Mouse (Mus musculus) induced T-regulatory cell, adult 2 months (primary cell): Measurements from ENCODE around the gene Smagp.
"Not testable (repeated sequence)": the region's sequence is repeated elsewhere in the genome, so short reads cannot be mapped to it uniquely, and the experiment has no call there.

Experiments used
- DNase-seq: peaks from one replicate; pipeline ENCODE4 v3.0.0-alpha.2; 2012; ENCODE audit warnings: low read depth

Smagp gene

DNA sequence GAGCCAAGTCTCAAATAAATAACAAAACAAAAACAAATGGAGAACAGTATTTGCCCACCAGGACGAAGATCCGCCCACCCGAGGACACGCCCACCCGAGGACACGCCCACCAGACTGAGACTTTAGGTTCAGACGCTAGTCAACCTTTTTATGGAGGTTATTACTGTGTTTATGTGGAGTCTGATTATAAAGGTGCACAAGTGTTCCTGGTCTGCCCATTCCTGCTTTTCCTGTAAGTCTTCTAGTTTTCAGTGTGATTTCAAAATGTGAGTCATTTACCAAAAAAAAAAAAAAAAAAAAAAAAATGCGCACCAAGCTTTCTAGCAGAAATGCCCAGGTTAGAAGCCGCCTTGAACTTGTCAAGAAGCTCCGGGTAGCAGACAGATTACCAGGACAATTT, 9.5 kb downstream of the Smagp start:
- DNase-seq, result peak; percentile 48

DNA sequence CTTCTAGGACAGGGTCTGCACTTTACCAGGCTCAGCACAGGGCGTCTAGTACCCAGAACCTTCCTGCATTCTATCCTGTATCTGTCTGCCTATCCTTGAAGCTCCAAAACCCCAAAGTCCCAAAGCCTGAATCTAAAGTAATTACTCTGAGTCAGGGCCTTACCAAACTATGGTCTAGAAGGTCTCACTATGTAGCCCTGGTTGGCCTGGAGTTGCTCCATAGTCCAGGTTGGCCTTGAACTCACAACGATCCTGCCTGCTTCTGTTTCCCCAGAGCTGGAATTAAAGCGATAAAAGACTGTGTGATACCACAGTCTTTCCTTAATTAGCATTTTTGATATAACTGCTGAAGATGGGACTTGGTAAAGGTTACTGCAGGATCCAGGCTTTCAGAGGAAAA, 12.3 kb downstream of the Smagp start:
- no peak for DNase-seq

DNA sequence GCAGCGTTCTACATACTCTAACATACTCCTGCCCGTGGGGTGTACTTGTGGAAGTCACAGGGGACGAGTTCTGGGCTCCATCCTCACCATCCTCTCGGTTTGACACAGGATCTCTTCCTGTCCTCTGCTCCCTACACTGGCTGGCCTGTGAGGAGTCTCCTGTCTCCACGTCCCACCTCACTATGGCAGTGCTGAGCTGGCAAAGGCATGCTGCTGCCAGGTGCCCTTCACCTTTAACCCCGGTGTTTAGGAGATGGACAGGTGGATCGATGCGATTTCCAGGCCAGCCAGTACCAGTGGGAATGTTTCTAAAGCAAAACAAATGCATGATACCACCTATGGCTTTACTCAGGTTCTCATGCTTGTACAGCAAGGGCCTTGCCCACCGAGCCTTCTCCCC, 13.0 kb downstream of the Smagp start:
- DNase-seq, result no peak

DNA sequence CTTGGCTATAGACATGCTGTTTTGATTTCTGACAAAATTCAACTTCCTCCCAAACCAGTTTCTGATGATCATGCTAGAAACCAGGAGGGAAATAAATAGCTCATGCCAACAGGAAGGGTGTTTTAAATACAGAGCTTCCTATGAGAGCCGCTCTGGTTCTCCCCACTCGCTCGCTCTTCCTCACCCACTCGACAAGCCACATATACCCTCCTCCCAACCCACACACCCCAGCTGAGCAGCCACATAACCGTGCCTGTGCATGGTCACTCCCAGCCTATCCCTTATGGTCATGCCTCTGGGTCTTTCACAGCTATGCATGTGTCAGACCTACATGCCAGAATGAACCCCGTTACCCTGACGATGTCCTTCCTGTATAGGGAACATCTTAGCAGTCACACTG, 14.6 kb downstream of the Smagp start:
- DNase-seq, result no peak

DNA sequence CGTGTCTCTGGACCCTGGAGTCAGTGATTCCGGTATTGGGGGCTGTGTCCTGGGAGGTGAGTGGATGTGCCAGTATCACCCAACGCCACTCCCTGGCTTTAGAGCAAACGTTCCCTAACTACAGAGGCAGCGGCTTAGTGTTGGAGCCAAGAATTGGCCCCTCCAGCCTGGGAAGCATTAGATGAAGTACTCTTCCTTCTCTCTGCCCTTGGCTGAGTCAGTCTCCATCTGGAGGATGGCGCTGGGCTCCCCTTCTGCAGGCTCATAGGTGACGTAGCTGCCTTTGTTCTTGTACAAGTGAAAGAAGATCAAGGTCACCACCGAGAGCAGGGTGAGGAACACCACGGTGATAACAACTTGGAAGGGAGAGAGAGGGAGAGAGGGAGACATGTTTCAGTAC, 15.1 kb downstream of the Smagp start:
- DNase-seq, result not testable (repeated sequence)

DNA sequence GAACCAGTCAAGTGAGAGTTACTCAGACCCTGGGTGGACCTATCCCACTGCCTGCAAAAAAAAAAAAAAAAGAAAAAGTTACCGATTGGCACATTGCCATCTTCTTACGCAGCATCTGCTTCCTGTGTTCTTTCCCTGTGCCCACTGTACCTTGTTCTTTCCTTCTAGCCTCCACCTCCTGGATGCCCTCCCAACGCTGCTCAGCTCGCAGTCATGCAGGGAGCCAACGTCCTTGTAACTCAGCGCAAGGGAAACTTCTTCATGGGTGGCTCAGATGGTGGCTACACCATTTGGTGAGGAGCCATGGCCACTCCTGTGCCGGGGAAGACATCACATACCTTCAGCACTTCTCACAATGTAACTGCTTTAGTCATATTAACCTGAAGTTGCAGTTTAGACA, 17.5 kb downstream of the Smagp start:
- no peak for DNase-seq

DNA sequence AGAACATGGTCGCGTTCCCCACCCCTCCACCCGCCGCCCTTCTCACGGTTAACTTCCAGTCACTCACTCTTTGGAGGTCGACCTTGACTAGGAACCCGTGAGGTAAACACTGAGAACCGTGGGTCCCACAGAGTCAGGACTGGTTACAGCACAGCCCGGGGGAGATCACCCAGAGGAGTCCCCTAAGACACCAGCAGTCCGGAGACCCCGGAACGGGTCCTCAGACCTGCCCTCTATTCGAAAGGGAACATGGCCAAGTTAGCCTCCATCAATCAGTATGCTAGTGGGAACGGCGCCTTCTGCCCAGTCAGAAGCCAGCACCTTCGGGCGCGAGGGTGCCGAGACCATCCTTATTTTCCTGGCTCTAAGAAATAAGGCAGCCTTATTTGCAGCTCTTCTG, 20.5 kb downstream of the Smagp start:
- DNase-seq, result no peak

DNA sequence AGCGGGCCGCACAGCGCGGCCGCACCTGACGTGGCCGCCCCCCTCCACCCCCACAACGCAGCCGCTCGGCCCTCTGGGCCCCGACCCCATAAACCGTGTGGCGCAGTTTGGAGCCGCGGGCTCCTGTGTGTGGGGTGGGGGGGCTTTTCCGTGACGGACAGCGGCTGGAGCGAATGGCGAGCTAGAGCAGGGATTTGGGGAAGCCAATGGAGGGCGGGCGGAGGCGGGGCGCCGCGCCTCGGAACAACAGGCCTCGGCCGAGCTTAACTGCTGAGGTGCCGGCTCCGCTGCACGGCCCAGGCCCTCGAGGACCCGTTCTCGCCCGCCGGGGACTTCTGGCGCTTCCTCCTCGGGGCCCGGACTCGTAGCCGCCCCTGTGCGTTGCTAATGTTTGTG, 20.9 kb downstream of the Smagp start:
- DNase-seq, result peak; percentile 94

DNA sequence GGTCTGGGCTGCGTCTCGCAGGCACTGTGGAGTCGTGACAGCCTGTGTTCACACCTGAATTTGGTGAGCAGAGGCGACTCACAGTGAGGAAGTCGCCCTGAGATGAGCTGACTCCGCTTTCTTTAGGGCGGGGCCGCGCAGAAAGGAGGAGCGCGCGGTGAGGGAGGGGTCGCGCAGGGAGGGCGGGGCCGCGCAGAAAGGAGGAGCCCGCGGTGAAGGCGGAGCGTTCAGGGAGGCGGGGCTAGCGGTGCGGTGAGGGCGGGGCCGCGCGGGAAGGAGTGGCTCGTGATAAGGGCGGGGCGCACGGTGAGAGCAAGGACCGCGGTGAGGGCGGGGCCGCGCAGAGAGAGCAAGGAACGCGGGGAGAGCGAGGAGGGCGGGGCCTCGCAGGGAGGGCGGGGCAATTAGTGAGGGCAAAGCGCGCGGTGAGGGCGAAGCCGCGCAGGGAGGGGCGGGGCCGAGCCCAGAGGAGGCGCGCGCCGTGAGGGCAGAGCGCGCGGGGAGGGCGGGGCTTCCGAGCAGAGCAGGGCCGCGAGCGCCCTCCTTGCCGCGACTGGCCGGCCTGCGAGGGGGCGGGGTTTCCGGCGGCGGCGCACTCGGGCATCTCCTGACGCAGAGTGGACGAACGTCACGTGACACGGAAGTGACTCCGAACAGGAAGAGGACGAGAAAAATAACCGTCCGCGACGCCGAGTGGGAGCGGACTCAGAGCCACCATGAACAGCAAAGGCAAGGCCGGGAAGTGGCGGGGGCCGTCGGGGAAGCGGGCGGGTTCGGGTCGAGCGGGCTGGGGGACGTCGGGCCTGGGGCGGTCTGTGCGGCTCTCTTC, 21.5 kb downstream of the Smagp start, which contains the start of gene Dazap2:
Dazap2 (plus strand) TSS at position 354 of the 829 bp plus-strand sequence.
- peak; percentile 100 for DNase-seq

DNA sequence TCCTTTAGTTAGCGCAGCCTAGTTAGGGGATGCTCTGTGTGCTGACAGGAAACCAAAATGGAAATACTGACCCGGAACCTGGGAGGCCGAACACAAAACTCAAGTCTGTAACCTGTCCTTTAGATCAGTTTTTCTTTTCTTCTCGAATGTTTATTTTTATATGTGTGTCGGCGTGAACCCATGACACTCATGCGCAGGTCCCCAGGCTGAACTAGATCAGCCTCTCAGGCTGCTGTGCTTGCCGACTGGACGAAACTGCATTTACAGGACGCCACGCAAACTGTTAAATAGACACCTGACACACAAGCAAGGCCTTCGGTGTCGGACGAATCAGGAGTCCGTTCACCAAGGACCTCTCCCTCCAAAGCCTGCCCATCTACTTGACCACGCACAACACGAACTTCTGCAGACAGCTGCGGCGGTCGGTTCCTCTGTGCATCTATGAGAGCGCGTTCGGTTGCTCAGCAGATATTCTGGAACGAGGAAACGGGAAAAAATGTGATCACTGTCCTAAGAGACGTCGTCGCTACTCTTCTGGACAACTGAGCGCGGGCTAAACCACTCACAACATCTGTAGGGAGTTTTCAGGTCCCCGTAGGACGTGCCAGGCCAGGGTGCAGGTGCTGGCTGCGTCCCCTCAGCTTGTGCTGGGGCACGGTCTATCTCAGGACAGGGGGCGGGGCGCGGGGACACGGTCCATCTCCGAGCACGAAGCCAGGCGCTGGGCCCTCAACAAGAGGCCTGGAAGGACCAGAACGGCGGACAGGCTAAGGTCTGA, 22.3 kb downstream of the Smagp start:
- no peak for DNase-seq

DNA sequence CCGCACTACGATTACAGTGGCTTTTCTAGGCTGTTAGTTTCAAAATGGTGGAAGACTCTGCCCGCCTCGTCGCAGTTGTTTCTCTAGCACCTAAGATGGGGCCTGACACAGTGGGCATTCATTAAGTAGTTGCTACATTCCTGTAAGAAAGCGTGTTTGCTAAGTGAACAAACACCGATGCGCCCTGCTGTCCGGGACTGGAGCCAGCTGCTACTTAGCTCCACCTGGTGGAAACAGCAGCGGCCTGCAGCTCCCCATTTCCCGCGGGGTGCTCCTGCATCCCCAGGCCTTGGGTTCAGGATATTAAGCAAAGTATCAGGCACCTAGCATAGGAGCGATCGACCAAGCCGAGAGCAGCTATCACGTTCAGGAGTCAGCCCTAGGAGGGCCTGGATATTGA, 23.2 kb downstream of the Smagp start:
- DNase-seq, result peak; percentile 86

DNA sequence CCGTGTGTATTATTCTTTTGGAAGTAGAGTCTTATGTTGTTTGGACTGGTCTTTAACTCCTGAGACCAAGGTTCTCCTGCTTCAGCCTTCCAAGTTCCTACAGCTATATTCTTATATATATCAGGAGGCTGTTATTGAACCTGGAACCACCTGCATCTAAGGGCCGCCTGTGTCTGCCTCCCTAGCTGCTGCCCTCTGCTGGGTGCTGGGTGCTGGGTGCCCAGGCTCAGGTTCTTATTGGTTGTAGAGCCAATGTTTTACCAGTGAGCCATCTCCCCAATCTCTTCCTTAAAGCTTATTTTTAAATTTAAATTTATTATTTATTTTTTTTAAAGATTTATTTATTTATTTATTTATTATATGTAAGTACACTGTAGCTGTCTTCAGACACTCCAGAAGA, 24.3 kb downstream of the Smagp start:
- peak; percentile 63 for DNase-seq

DNA sequence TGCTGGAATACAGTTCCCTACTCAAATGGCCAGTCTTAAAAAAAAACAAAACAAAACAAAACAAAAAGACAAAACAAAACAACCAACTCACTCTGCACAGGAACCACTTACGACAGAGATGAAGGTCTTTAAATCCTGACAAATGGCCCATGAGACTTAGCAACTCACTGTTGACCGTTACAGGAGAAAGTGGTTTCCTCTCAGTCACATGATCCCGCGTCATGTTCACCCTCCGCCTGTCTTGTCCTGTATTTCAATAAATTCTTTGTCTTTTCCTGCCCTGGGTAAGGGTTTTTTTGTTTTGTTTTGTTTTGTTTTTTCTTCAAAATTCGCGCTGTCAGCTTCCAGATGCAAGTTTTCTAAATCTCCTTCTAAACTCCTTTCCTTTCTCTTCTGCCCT, 24.8 kb downstream of the Smagp start:
- no peak for DNase-seq

DNA sequence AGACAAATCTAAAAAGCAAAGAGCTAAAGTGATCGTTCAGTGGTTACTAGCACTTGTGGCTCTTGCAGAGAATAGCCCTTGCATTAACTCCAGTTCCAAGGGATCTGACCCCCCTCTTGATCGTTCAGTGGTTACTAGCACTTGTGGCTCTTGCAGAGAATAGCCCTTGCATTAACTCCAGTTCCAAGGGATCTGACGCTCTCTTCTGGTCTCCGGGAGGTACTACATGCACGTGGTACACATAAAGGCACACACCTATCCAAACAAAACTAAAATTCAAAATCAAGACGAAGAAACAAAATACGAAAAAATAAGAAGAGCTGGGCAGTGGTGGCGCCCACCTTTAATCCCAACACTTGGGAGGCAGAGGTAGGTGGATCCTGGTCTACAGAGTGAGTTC, 30.1 kb downstream of the Smagp start:
- DNase-seq, result not testable (repeated sequence)

DNA sequence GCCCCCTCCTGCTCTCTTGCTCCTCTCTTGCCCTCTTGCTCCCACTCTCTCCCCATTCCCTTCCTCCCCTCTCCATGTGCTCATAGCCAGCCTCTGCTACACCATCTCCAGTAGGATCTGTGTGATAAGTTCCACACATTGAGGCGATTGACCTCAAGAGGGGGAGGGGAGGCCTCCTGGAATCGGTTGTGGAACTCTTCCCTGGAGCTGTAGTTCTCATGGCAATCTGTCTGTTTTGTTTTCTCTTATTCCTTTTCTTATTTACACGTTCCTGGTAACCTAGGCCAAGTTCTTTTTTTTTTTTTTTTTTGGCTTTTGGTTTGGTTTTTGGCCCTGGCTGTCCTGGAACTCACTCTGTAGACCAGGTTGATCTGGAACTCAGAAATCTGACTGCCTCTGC, 35.1 kb downstream of the Smagp start:
- DNase-seq, result peak; percentile 17

DNA sequence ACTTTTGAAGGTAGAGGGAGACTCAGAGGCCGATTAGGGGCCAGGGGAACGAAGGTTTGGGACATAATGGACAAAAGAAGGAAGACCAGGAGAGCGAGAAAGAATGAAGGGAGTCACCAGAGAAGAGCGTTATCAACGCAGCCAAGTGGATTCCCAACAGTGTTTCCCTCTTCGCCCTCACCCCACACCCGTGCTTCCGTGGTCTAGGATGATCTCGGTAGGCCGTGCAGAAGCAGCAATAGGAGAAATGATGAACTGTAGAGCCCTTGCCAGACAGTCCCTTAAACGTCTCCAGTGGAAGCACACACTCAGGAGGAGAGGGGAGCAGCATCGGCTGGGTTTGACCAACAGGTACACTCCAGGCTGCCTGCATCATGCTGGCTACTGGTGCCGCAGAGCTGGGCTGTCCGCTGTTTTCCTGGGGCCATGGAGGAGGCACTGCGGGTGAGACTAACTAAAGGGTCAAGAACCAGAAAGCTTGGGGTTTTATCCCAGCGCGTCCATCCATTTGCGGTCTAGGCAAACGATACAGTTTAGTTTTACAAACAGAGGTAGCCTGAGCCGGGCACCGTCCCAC, 36.0 kb downstream of the Smagp start:
- DNase-seq, result no peak

DNA sequence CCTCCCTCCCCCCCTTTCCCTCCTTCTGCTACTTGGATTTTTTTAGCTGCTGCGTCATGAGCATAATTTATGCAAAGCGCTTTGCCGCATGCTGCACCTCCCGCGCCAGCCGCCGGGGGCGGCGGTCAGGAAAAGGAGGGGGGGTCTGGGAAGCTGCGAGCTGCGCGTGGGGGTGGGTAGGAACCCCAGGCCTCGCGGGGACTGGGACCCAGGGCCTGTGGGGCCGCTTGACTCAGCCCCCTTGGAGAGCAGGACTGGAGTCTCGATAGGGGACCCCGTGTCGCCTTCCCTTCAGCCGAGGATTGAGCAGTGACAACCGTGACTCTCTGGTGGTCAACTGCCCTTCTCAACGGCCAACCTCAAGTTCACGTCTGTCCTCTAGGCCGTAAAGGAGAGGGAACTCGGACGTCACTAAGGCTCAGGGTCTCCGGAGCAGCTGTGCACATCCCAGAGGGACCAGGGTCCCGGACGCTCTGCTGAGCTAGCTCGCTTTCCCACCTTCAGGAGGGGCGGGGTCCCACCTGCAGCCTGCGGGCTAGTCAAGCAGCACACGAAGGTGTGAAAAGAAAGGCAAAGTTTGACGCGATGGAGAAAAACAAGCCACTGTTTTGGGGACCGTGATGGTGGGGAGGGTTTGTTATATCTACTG, 36.6 kb downstream of the Smagp start:
- DNase-seq, result peak; percentile 87

DNA sequence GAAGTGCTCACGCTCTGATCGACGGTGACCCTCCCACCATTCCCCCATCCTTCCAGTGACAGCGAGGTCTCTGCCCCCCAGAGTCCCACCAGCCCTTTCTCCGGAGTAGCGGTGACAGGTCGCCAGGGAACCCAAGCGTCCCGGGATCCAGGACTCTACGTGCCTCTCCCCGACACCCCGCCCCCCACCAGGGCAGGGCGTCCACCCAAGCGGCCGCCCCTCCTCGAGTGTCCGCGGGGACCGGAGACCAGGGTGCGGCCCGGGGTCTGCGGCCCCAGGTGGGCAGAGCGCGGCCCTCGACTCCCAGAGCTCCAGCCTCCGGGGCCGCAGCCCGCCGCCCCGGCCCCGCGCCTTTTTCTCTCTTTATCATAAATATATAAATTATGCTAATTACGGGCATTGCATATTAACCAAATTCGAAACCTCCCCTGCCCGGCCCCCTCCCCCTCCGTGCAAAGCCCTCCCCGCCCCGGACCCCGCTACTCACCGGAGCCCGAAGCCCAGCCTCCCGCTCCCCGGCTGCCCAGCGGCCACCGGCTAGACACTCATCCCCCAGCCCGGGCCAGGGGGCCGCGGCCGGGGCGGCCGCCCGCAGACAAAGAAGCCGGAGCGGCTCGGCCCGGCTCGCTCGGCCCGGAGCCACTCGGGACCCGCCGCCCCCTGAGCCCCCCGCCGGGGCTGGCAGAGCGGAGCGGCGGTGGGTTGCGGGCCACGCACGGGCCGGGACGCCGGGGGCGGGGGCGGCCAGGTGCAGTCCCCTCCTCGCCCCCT, 37.3 kb downstream of the Smagp start, which contains the start of gene Pou6f1:
Pou6f1 (minus strand) TSS at position 709 of the 771 bp plus-strand sequence.
- peak; percentile 49 for DNase-seq

DNA sequence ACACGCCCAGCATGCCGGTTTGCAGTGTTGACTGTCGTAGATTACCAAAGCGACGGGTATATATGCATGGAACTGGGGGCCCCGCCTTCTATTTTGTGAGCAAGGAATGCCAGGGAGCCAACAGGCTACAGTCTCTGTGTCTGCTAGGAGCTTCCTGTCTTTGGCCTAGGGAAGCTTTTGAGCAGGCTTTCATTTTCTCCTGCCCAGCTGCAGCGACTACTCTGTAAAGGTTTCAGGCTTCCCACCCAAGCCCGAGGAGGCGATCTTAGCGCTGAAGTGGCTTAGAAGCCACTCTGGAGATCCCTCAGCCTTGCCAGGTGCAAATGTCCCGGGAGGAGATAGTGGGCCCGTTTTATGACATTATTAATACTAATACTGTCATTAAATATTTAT, 37.9 kb downstream of the Smagp start:
- DNase-seq, result peak; percentile 77

DNA sequence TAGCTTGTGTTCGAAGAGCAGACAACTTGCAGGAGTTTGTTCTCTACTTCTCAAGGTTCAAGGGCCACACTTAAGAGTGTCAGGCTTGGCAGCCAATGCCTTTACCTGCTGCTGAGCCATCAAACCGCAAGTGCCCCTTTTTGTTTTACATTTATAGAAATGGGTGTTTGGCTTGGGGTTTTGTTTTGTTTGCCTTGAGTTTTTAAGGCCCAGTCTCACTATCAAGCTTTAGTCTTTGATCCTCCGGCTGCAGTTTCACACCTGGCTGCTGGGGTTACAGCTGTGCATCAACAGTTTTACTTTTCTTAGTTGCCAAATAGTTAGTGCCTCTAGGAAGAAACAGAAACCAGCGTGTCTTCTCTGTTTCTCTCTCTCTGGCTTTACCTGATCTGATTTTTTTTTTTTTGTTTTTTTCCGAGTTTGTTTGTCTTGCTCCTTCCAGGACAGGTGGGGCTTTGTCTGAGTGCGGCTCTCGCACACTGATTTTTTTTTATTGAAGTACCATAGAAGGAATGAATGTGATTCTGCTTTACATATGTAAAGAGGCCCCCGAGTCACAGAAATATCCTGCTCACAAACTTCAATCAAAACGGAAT, 38.4 kb downstream of the Smagp start:
- DNase-seq, result peak; percentile 78

DNA sequence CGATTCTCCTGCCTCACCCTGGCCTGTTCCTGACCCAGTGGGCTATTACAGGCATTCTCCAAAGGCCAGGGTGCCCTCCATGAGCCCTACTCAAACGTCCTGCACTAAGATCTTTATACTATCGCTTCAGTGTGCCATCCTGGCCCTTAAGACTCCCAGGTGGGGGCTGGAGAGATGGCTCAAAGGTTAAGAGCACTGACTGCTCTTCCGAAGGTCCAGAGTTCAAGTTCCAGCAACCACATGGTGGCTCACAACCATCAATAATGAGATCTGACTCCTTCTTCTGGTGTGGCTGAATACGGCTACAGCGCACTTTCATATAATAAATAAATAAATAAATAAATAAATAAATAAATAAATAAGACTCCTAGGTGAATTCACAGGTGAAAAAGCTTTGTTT, 43.9 kb downstream of the Smagp start:
- no peak for DNase-seq
